Comparison of ENCODE assay signal across 11 mouse cellular contexts in genomic region chr10:68445244-68445811, GRCm38 (mm10).
A peak's percentile ranks its signal among the peaks of the same experiment; 100 is the strongest.
DNase-seq lines count a peak whose midpoint lies in the region; ATAC-seq and TF ChIP-seq lines count a peak whose summit lies in the region.
"Had no signal": no experiment of that assay in that cellular context is flagged by ENCODE, and none has a peak within 500 bp of the region (broad histone marks: within the 10 kb centered on the region; RNA-seq: fewer than 3 reads in every experiment).

No protein-coding gene starts in this region.

- ATAC-seq in kidney, embryonic 15.5 days (replicated peaks; ENCODE audit: low FRiP score) = no peak
- ATAC-seq in CD4-positive, CD25-positive, alpha-beta regulatory T cell, adult 4 months = peak; percentile 42
- no peak for ATAC-seq in liver, postnatal 0 days

- no peak for TF ChIP-seq EP300 in liver, postnatal 0 days (IDR thresholded peaks at IDR 0.05; ENCODE audit: low read depth)

- TF ChIP-seq CTCF in embryonic fibroblast, embryonic 13.5 days (IDR thresholded peaks at IDR 0.05; ENCODE audit: borderline replicate concordance, insufficient read depth, low read length) = no peak
- no peak for TF ChIP-seq CTCF in liver, postnatal 0 days (IDR thresholded peaks at IDR 0.05; ENCODE audit: low read depth)

- H3K27ac ChIP-seq in kidney, embryonic 15.5 days = peak overlapping the region; percentile 93
- H3K27ac ChIP-seq in embryonic fibroblast, embryonic 13.5 days (ENCODE audit: insufficient read depth, low read length) = peak overlapping the region; percentile 99
- peak overlapping the region; percentile 89 for H3K27ac ChIP-seq in liver, postnatal 0 days (ENCODE audit: low read depth)

- 30% methylated on average over 8 of the region's 8 CpGs for WGBS in kidney, embryonic 15.5 days
- WGBS in liver, postnatal 0 days (ENCODE audit: insufficient replicate concordance) = 55% methylated on average over 8 of the region's 8 CpGs

- peak overlapping the region; percentile 39 for H3K4me2 ChIP-seq in kidney, embryonic 15.5 days
- H3K4me2 ChIP-seq in liver, postnatal 0 days (ENCODE audit: low read depth, low read length) = peak overlapping the region; percentile 62; the same call in 1 of the 2 replicates
- H3K4me2 ChIP-seq: embryonic facial prominence, embryonic 15.5 days; neural tube, embryonic 13.5 days had no signal

- no peaks in the 10 kb centered on the region for H3K36me3 ChIP-seq in kidney, embryonic 15.5 days
- H3K36me3 ChIP-seq in liver, postnatal 0 days (replicated peaks; ENCODE audit: insufficient read depth, low read length) = no peaks in the 10 kb centered on the region
- H3K36me3 ChIP-seq: embryonic facial prominence, embryonic 15.5 days; neural tube, embryonic 13.5 days had no signal

- H3K4me3 ChIP-seq in kidney, embryonic 15.5 days (replicated peaks) = no peak overlapping the region
- no peak overlapping the region for H3K4me3 ChIP-seq in embryonic fibroblast, embryonic 13.5 days (ENCODE audit: insufficient read depth, low read length)
- H3K4me3 ChIP-seq in liver, postnatal 0 days (ENCODE audit: low read depth, low read length) = no peak overlapping the region
- H3K4me3 ChIP-seq: embryonic facial prominence, embryonic 15.5 days; neural tube, embryonic 13.5 days had no signal

- no peaks in the 10 kb centered on the region for H3K9me3 ChIP-seq in kidney, embryonic 15.5 days (replicated peaks)
- H3K9me3 ChIP-seq in liver, postnatal 0 days (ENCODE audit: low read length) = no peaks in the 10 kb centered on the region
- H3K9me3 ChIP-seq: embryonic facial prominence, embryonic 15.5 days; neural tube, embryonic 13.5 days had no signal

- DNase-seq in kidney, postnatal 36 days = no peak
- no peak for DNase-seq in liver, postnatal 0 days
- no peak for DNase-seq in layer of hippocampus, postnatal 36 days
- no peak for DNase-seq in urinary bladder, adult 2 months (ENCODE audit: low spot score)
- DNase-seq: cerebellum, adult 11-12 months; right cerebral cortex, postnatal 14 days had no signal

- no peak for TF ChIP-seq POLR2A in embryonic fibroblast, embryonic 13.5 days (IDR thresholded peaks at IDR 0.05; ENCODE audit: low read depth, low read length)

- H3K9ac ChIP-seq in kidney, embryonic 15.5 days = no peak overlapping the region
- H3K9ac ChIP-seq in liver, postnatal 0 days (replicated peaks) = no peak overlapping the region
- H3K9ac ChIP-seq: embryonic facial prominence, embryonic 15.5 days; neural tube, embryonic 13.5 days had no signal

- H3K4me1 ChIP-seq in kidney, embryonic 15.5 days = peaks cover 32% of the 10 kb centered on the region
- peaks cover 17% of the 10 kb centered on the region for H3K4me1 ChIP-seq in embryonic fibroblast, embryonic 13.5 days (ENCODE audit: control insufficient read depth, insufficient read depth, low read length)
- peaks cover 22% of the 10 kb centered on the region for H3K4me1 ChIP-seq in liver, postnatal 0 days (ENCODE audit: insufficient read depth)

- no peaks in the 10 kb centered on the region for H3K27me3 ChIP-seq in kidney, embryonic 15.5 days
- no peaks in the 10 kb centered on the region for H3K27me3 ChIP-seq in liver, postnatal 0 days (ENCODE audit: insufficient read depth, low read length)
- H3K27me3 ChIP-seq: embryonic facial prominence, embryonic 15.5 days; neural tube, embryonic 13.5 days had no signal
